Mouse (Mus musculus): Measurements from ENCODE around the gene Synm. TPM values are rescaled to one million over a fixed set of nuclear protein-coding genes. Genes with fewer than 3 reads are reported as not detected.

Gene Synm
- 5.1 and 7.1 TPM in 2 replicates for polyA plus RNA-seq (2016; fragmentation: Nextera tagmentation; extraction: Ambion mirVana)

- Histone ChIP-seq H3K36me3 (no peaks in the 10 kb centered on the region), H3K27me3 (ENCODE audit: insufficient read depth, poor library complexity, severe bottlenecking) (peaks cover 39% of the 10 kb centered on the region), H3K27ac (peak within 1 kb of the TSS; percentile 78), H3K4me1 (peaks cover 18% of the 10 kb centered on the region), H3K9me3 (no peaks in the 10 kb centered on the region), H3K4me3 (peak within 1 kb of the TSS; percentile 74)
- peak; percentile 94 for DNase-seq (ENCODE audit: low spot score)
- WGBS = under 1% methylated on average over 37 of the region's 37 CpGs
These were observed at the start of gene Synm for GRCm38 (mm10) chr7:67759629-67759995. Synm (minus strand) TSS chr7:67759742.

- 11% methylated on average over 12 of the region's 13 CpGs for WGBS
- Histone ChIP-seq H3K27ac (peak overlapping the region; percentile 86), H3K36me3 (no peaks in the 10 kb centered on the region), H3K27me3 (ENCODE audit: insufficient read depth, poor library complexity, severe bottlenecking) (no peaks in the 10 kb centered on the region), H3K4me3 (peak overlapping the region; percentile 54), H3K9me3 (no peaks in the 10 kb centered on the region), H3K4me1 (peaks cover 33% of the 10 kb centered on the region)
- DNase-seq (ENCODE audit: low spot score) = no peak
These were observed 44.3 kb upstream of the Synm start for GRCm38 (mm10) chr7:67803857-67804215.

DNA sequence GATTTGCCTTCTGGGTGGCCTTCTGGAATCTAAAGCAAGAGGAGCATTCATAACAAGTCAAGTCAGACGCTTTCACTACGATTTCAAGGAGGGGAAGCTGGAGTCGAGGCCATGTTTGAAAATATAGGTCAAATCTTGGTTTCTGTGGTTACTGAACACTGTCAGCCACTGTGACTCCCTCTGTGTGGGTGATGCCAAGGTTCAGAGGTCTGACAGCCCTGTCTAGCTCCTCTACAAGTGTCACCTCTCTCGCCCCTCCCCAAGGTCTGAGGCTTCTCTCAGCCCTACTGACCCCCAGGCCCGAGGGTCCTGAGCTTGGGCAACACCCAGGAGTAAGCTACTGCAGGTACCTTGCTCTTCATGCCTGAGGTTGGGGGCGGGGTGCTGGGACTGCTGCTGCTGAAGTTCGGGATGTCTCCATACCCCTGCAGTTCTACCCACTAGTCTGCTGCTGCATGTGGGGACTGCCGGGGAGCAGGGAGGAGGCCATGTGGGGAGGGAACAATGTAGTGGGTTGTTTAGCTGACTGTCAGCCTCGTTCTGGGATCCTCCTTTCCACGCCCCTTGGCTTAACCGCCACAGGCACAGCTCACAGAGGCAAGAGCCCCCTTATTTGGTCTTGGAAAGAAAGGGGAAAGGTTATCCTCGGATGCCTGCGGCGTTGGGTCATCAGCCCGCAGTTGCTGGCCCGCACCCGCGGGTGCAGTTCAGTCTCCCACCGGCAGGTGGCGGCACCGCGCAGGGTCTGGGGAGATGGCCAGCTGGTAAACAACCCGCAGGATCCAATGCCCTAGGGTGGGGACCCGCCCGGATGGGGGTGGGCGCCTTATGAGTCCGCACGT, 43.7 kb upstream of the Synm start:
- Histone ChIP-seq H3K27ac (peak overlapping the region; percentile 86), H3K4me1 (peaks cover 33% of the 10 kb centered on the region), H3K4me3 (peak overlapping the region; percentile 54), H3K36me3 (no peaks in the 10 kb centered on the region), H3K9me3 (no peaks in the 10 kb centered on the region), H3K27me3 (ENCODE audit: insufficient read depth, poor library complexity, severe bottlenecking) (no peaks in the 10 kb centered on the region)
- 14% methylated on average over 28 of the region's 28 CpGs for WGBS
- peak; percentile 95 for DNase-seq (ENCODE audit: low spot score)

- peaks cover 45% of the 10 kb centered on the region for H3K4me1 ChIP-seq
- H3K9me3 ChIP-seq = no peaks in the 10 kb centered on the region
These were observed 41.5 kb upstream of the Synm start for GRCm38 (mm10) chr7:67801022-67801421.

DNA sequence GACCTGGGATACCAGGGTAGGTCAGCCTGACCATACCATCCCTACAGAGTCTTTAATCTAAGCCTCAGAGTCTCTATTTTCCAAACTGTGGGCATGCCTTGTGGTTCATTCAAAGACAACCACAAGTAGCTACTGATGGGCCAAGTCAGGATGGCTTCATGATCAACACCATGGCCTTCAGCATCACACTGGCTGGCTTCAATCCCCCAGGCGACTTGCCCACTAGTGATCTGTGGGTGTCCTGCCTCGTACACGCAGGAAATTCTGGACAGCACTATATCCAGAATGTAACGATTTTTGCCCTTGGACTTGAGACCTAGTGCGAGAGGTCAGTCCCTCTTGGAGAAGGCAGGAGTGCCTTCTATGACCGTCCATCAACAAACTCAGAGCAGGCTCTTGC, 41.0 kb upstream of the Synm start:
- Histone ChIP-seq H3K4me1 (peaks cover 41% of the 10 kb centered on the region), H3K4me3 (no peak overlapping the region), H3K9me3 (no peaks in the 10 kb centered on the region), H3K27ac (no peak overlapping the region), H3K36me3 (no peaks in the 10 kb centered on the region), H3K27me3 (ENCODE audit: insufficient read depth, poor library complexity, severe bottlenecking) (no peaks in the 10 kb centered on the region)
- WGBS = 83% methylated on average over 6 of the region's 6 CpGs
- peak; percentile 74 for DNase-seq (ENCODE audit: low spot score)

More at GRCm38 (mm10) chr7:67801022-67801421, 41.5 kb upstream of the Synm start:
- Histone ChIP-seq H3K4me3 (no peak overlapping the region), H3K27me3 (ENCODE audit: insufficient read depth, poor library complexity, severe bottlenecking) (no peaks in the 10 kb centered on the region), H3K27ac (no peak overlapping the region), H3K36me3 (no peaks in the 10 kb centered on the region)
- no peak for DNase-seq (ENCODE audit: low spot score)
- 46% methylated on average over 4 of the region's 4 CpGs for WGBS

GRCm38 (mm10) chr7:67798476-67798875, 38.9 kb upstream of the Synm start:
- H3K9me3 ChIP-seq = no peaks in the 10 kb centered on the region
- no peak overlapping the region for H3K27ac ChIP-seq
- no peaks in the 10 kb centered on the region for H3K36me3 ChIP-seq
- H3K4me3 ChIP-seq = no peak overlapping the region
- H3K4me1 ChIP-seq = peaks cover 29% of the 10 kb centered on the region
- no peaks in the 10 kb centered on the region for H3K27me3 ChIP-seq (ENCODE audit: insufficient read depth, poor library complexity, severe bottlenecking)
- DNase-seq (ENCODE audit: low spot score) = no peak
- WGBS = 86% methylated on average over 4 of the region's 4 CpGs

DNA sequence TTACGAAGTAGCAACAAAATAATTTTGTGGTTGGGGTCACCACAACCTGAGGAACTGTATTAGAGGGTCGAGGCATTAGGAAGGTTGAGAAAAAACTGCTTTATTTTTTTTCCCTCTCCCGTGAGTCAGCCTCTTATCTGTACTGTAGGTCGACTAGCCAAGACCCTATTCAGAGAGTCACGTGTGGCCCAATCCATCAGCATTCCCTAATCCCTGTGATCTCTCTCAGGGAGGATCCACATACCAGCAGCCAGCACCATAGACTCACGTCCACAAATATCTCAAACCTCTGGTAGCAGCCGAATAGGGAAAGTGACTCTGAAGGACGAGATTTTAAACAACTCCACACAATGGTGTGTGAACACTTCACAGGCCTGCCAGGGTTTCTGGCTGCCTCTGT, 37.5 kb upstream of the Synm start:
- H3K27ac ChIP-seq = peak overlapping the region; percentile 75

DNA sequence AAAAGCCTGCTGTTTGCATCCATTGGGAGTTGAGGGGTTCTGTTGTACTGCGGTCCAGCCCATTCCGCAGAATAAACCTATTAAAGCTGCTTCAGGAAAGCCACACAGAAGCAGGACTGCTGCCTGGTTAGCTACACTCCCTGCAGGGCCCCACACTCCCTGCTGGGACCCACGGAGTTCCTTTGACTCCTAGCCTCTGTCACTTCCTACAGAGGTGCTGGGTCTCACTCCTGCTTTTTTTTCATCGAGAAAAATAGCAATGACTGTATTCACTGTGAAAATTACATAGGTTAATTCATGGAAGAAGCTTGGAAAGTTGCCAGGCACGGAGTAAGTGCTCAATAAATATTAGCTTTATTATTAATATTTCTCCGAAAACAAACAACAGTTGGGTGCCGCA, 33.9 kb upstream of the Synm start:
- Histone ChIP-seq H3K9me3 (no peaks in the 10 kb centered on the region), H3K27me3 (ENCODE audit: insufficient read depth, poor library complexity, severe bottlenecking) (no peaks in the 10 kb centered on the region), H3K4me3 (no peak overlapping the region), H3K36me3 (no peaks in the 10 kb centered on the region), H3K4me1 (peaks cover 25% of the 10 kb centered on the region), H3K27ac (no peak overlapping the region)
- DNase-seq (ENCODE audit: low spot score) = no peak
- WGBS = 71% methylated on average over 7 of the region's 7 CpGs

More for the DNA sequence above, 37.5 kb upstream of the Synm start:
- Histone ChIP-seq H3K36me3 (no peaks in the 10 kb centered on the region), H3K9me3 (no peaks in the 10 kb centered on the region), H3K27me3 (ENCODE audit: insufficient read depth, poor library complexity, severe bottlenecking) (no peaks in the 10 kb centered on the region), H3K4me1 (peaks cover 21% of the 10 kb centered on the region), H3K4me3 (peak overlapping the region; percentile 35; the same call in 1 of the 2 replicates)
- WGBS = 17% methylated on average over 8 of the region's 8 CpGs
- peak; percentile 76 for DNase-seq (ENCODE audit: low spot score)

DNA sequence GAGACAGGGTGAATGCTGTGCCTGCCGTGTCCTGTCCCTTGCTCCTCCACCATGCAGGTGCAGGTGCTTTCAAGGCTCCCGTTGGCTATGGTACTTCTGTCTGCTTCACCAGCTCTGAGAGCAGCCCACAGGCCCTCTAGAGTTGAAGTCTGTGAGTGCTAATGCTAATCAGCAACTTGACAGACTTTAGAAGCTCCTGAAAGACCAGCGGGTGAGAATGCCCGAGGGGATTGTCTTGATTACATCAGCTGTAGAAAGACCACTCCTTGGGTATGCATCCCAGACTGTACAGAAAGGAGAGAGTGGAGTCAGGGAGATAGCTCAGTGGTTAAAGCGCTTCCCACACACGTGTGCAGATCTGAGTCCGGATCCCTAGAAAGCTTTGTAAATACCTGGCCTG, 31.7 kb upstream of the Synm start:
- WGBS = 45% methylated on average over 7 of the region's 7 CpGs

DNA sequence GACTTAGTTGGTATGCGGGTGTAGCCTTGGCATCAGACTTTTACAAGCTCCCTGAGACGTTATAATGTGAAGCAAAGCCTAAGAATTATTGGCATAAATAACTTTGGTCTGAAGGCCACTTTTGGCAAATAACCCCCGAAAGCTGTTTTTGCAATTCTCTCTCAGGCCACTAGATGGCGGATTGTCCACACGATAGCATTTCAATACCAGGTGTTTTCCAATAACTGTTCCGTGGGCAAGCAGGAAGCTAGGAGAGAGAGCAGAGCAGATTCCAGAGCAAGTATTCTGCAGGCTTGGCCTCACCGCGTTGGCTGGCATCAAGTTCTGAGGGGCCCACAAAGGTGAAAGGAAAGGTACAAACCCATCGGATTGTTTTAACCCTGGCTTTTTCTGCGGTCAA, 29.2 kb upstream of the Synm start:
- H3K27ac ChIP-seq = peak overlapping the region; percentile 29; the same call in 1 of the 2 replicates
- H3K27me3 ChIP-seq (ENCODE audit: insufficient read depth, poor library complexity, severe bottlenecking) = no peaks in the 10 kb centered on the region
- no peak overlapping the region for H3K4me3 ChIP-seq
- no peaks in the 10 kb centered on the region for H3K9me3 ChIP-seq
- 16% methylated on average over 10 of the region's 10 CpGs for WGBS
- DNase-seq (ENCODE audit: low spot score) = no peak
- no peaks in the 10 kb centered on the region for H3K36me3 ChIP-seq
- H3K4me1 ChIP-seq = peaks cover 12% of the 10 kb centered on the region; the same call in 1 of the 2 replicates

More for the DNA sequence above, 31.7 kb upstream of the Synm start:
- H3K4me3 ChIP-seq = no peak overlapping the region
- no peak overlapping the region for H3K27ac ChIP-seq
- no peak for DNase-seq (ENCODE audit: low spot score)
- H3K27me3 ChIP-seq (ENCODE audit: insufficient read depth, poor library complexity, severe bottlenecking) = no peaks in the 10 kb centered on the region
- no peaks in the 10 kb centered on the region for H3K36me3 ChIP-seq
- no peaks in the 10 kb centered on the region for H3K9me3 ChIP-seq
- H3K4me1 ChIP-seq = peaks cover 12% of the 10 kb centered on the region

DNA sequence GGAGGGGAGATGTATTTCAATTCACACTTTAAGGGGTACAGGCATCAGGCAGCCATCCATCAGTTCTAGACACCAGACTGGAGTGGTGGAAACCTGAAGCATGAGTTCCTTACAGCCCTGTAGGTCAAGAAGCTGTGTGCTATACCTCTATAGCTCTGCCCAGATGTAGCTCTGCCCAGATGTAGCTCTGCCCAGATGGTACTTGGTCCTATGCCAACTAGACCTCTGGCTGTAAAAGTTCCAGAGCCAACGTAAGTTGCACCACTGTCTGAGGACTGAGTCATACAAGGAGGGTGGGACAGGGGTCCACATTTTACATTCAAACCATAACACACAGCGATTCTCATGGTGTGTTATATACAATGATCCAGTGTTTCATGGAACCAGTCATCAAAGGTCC, 28.3 kb upstream of the Synm start:
- no peaks in the 10 kb centered on the region for H3K9me3 ChIP-seq
- no peak for DNase-seq (ENCODE audit: low spot score)
- no peak overlapping the region for H3K4me3 ChIP-seq
- 67% methylated on average over 2 of the region's 2 CpGs for WGBS
- H3K36me3 ChIP-seq = no peaks in the 10 kb centered on the region
- no peaks in the 10 kb centered on the region for H3K27me3 ChIP-seq (ENCODE audit: insufficient read depth, poor library complexity, severe bottlenecking)
- H3K4me1 ChIP-seq = peaks cover 12% of the 10 kb centered on the region; the same call in 1 of the 2 replicates
- H3K27ac ChIP-seq = no peak overlapping the region

GRCm38 (mm10) chr7:67776636-67777305, 17.2 kb upstream of the Synm start:
- Histone ChIP-seq H3K27ac (no peak overlapping the region), H3K4me3 (no peak overlapping the region), H3K4me1 (peaks cover 18% of the 10 kb centered on the region; the same call in 1 of the 2 replicates), H3K9me3 (no peaks in the 10 kb centered on the region), H3K27me3 (ENCODE audit: insufficient read depth, poor library complexity, severe bottlenecking) (peaks cover 6% of the 10 kb centered on the region; the same call in 1 of the 2 replicates), H3K36me3 (no peaks in the 10 kb centered on the region)
- no peak for DNase-seq (ENCODE audit: low spot score)
- WGBS = 53% methylated on average over 12 of the region's 12 CpGs

GRCm38 (mm10) chr7:67775623-67776022, 16.1 kb upstream of the Synm start:
- Histone ChIP-seq H3K27ac (no peak overlapping the region), H3K9me3 (no peaks in the 10 kb centered on the region), H3K4me1 (peaks cover 11% of the 10 kb centered on the region; the same call in 1 of the 2 replicates), H3K4me3 (no peak overlapping the region), H3K27me3 (ENCODE audit: insufficient read depth, poor library complexity, severe bottlenecking) (peaks cover 6% of the 10 kb centered on the region; the same call in 1 of the 2 replicates), H3K36me3 (no peaks in the 10 kb centered on the region)
- DNase-seq (ENCODE audit: low spot score) = no peak
- WGBS = 44% methylated on average over 3 of the region's 3 CpGs

All from heart, embryonic 10.5 days (tissue).